Mouse (Mus musculus) spleen, adult 2 months (tissue): Measurements from ENCODE around the gene Esam. TPM values are rescaled to one million over a fixed set of nuclear protein-coding genes. Genes with fewer than 3 reads are reported as not detected.

Experiments used
- DNase-seq, 2 experiments: peaks; one replicate each; pipeline versions ENCODE4 v3.0.0 to v3.0.0-alpha.2; 2012 to 2021; ENCODE audit warnings: low spot score in 2 of 2, low read depth in 1 of 2
- H3K27ac ChIP-seq: fragments of 200-500 bp; 2 replicates; pipeline ENCODE4 v1.5.1; 2012; ENCODE audit warnings: low read length, inconsistent platforms; ENCODE audit not compliant: insufficient read depth
- H3K27me3 ChIP-seq: fragments of 200-500 bp; 2 replicates; pipeline ENCODE4 v1.6.1; 2012; ENCODE audit warnings: mild to moderate bottlenecking, moderate library complexity, low read length, inconsistent platforms; ENCODE audit not compliant: control insufficient read depth, insufficient read depth
- H3K36me3 ChIP-seq: fragments of 200-500 bp; 2 replicates; pipeline ENCODE4 v1.6.1; 2012; ENCODE audit warnings: mild to moderate bottlenecking, low read length, inconsistent platforms; ENCODE audit not compliant: control insufficient read depth, insufficient read depth
- H3K4me1 ChIP-seq: fragments of 200-500 bp; 2 replicates; pipeline ENCODE4 v1.6.1; 2011; ENCODE audit warnings: inconsistent platforms; ENCODE audit not compliant: control insufficient read depth, insufficient read depth, insufficient read length
- H3K4me3 ChIP-seq: fragments of 200-500 bp; 2 replicates; pipeline ENCODE4 v1.5.1; 2011; ENCODE audit warnings: mild to moderate bottlenecking, inconsistent platforms; ENCODE audit not compliant: insufficient read depth, insufficient read length; ENCODE audit errors: extremely low read depth
- CTCF ChIP-seq: fragments of 200-500 bp; IDR thresholded peaks from 2 replicates; pipeline ENCODE4 v1.5.1; 2011; ENCODE audit warnings: mild to moderate bottlenecking, inconsistent platforms; ENCODE audit not compliant: insufficient read depth, insufficient read length, insufficient replicate concordance; ENCODE audit errors: extremely low read depth
- POLR2A ChIP-seq: fragments of 200-500 bp; IDR thresholded peaks from 2 replicates; pipeline ENCODE4 v1.6.1; 2011; ENCODE audit warnings: low read depth, low read length, inconsistent platforms
- WGBS: fragments of 180-500 bp; shearing (Covaris S2); methylation state at CpG from one replicate; pipeline ENCODE4 v1.1.7; 2018; 5-methylcytosine and 5-hydroxymethylcytosine counted together
- polyA plus RNA-seq: library from polyadenylated mRNA; depleted of rRNA; stranded (reverse); fragments of >200 nt; gene quantifications from 2 replicates; pipeline ENCODE4 v1.2.3, GENCODE M21; 2012

The Esam gene
- polyA plus RNA-seq, 1 experiment: 19.6 TPM

DNA sequence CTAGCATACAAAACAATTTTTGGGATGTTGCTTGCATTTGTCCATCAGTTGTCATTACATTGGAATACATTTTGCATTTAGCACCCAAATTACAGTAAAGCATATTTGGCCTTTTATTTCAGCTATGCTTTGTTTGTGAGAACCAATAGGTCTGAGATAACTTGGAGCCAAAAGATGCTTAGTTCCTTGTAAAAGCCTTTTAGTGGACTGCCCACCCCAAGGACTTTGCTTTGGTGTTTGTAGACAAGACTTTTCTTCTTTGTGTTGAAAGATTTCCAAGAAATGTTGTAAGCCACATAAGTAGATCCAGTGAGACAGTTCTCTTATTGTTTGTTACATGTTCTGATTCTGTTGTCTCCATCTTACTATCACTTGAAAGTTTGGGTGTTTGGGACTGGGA, 31.6 kb upstream of the Esam start:
- Histone ChIP-seq H3K36me3 (no peaks in the 10 kb centered on the region), H3K27ac (no peak overlapping the region), H3K4me3 (no peak overlapping the region), H3K4me1 (no peaks in the 10 kb centered on the region), H3K27me3 (no peaks in the 10 kb centered on the region)
- TF ChIP-seq CTCF (no peak), POLR2A (no peak)
- no peak for DNase-seq

- 86% methylated on average over 3 of the region's 3 CpGs for WGBS
- H3K4me1 ChIP-seq: no peaks in the 10 kb centered on the region
- TF ChIP-seq CTCF (no peak), POLR2A (no peak)
Observed at GRCm38 (mm10) chr9:37500201-37500600, 27.7 kb upstream of the Esam start.

GRCm38 (mm10) chr9:37501170-37501569, 26.7 kb upstream of the Esam start:
- Histone ChIP-seq H3K4me3 (no peak overlapping the region), H3K27ac (no peak overlapping the region), H3K36me3 (no peaks in the 10 kb centered on the region), H3K27me3 (no peaks in the 10 kb centered on the region), H3K4me1 (no peaks in the 10 kb centered on the region)
- no peak for DNase-seq
- WGBS: 93% methylated on average over 1 of the region's 1 CpGs
- TF ChIP-seq POLR2A: no peak
- TF ChIP-seq CTCF: no peak

More at GRCm38 (mm10) chr9:37500201-37500600, 27.7 kb upstream of the Esam start:
- DNase-seq: no peak
- Histone ChIP-seq H3K27me3 (no peaks in the 10 kb centered on the region), H3K27ac (no peak overlapping the region), H3K4me3 (no peak overlapping the region), H3K36me3 (no peaks in the 10 kb centered on the region)

DNA sequence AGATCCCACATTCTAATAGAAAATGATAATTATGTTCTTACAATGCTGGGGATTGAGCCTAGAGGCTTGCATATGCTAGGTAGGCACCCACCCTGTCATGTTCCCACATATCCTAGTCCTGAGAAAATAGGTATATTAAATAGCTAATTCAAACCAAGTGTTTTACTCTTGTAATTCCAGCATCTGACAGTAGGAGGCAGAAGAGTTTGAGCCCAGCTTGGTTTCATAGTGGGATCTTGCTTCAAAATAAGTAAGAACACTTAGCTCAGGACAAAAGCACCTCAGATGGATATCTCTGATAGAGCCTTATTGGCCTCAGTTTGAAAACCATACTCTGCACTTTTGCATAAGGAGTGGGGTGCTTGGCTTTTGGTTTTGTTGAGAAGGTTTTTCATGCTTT, 23.5 kb upstream of the Esam start:
- Histone ChIP-seq H3K27me3 (no peaks in the 10 kb centered on the region), H3K27ac (no peak overlapping the region), H3K36me3 (no peaks in the 10 kb centered on the region), H3K4me1 (no peaks in the 10 kb centered on the region), H3K4me3 (no peak overlapping the region)
- no peak for TF ChIP-seq CTCF
- no peak for TF ChIP-seq POLR2A
- DNase-seq: no peak

GRCm38 (mm10) chr9:37506023-37506422, 21.9 kb upstream of the Esam start:
- H3K27ac ChIP-seq: no peak overlapping the region
- no peaks in the 10 kb centered on the region for H3K4me1 ChIP-seq
- no peak overlapping the region for H3K4me3 ChIP-seq
- no peak for TF ChIP-seq POLR2A
- no peak for TF ChIP-seq CTCF
- DNase-seq: no peak
- 88% methylated on average over 1 of the region's 1 CpGs for WGBS
- H3K27me3 ChIP-seq: no peaks in the 10 kb centered on the region
- no peaks in the 10 kb centered on the region for H3K36me3 ChIP-seq

GRCm38 (mm10) chr9:37512097-37512496, 15.8 kb upstream of the Esam start:
- WGBS: 86% methylated on average over 2 of the region's 2 CpGs
- no peaks in the 10 kb centered on the region for H3K27me3 ChIP-seq
- no peaks in the 10 kb centered on the region for H3K4me1 ChIP-seq
- no peak for DNase-seq
- peaks cover 2% of the 10 kb centered on the region; the same call in 1 of the 2 replicates for H3K36me3 ChIP-seq
- TF ChIP-seq POLR2A: no peak
- TF ChIP-seq CTCF: no peak
- no peak overlapping the region for H3K4me3 ChIP-seq
- no peak overlapping the region for H3K27ac ChIP-seq

GRCm38 (mm10) chr9:37514456-37514855, 13.4 kb upstream of the Esam start:
- TF ChIP-seq POLR2A (no peak), CTCF (no peak)
- H3K27ac ChIP-seq: no peak overlapping the region
- H3K36me3 ChIP-seq: peaks cover 3% of the 10 kb centered on the region; the same call in 1 of the 2 replicates
- H3K4me3 ChIP-seq: no peak overlapping the region
- no peak for DNase-seq
- 83% methylated on average over 3 of the region's 3 CpGs for WGBS
- no peaks in the 10 kb centered on the region for H3K4me1 ChIP-seq
- no peaks in the 10 kb centered on the region for H3K27me3 ChIP-seq
